Mouse (Mus musculus) adipocyte (in vitro differentiated cells): Measurements from ENCODE around the gene Zfp384.

Experiments used
- DNase-seq: peaks from one replicate; pipeline ENCODE4 v3.0.0-alpha.2; 2016; ENCODE audit warnings: low spot score

Gene Zfp384

GRCm38 (mm10) chr6:125082801-125083386 is 73.9 kb downstream of the Zfp384 start:
- DNase-seq: no peak

- DNase-seq: peak; percentile 89
Observed at GRCm38 (mm10) chr6:125084424-125084823, 75.5 kb downstream of the Zfp384 start.
